Mouse (Mus musculus) adrenal gland, adult 8-10 months (tissue): ENCODE results near the gene Fxyd1. TPM values are rescaled to one million over a fixed set of nuclear protein-coding genes. Genes with fewer than 3 reads are reported as not detected.
A peak's percentile ranks its signal among the peaks of the same experiment; 100 is the strongest.

Experiments used
- DNase-seq: peaks from one replicate; pipeline ENCODE4 v3.0.0; 2022
- total RNA-seq, 4 experiments: library from RNA; stranded (reverse); gene quantifications; 2 replicates each; pipeline ENCODE4 v1.2.4; 2022

Gene Fxyd1
- total RNA-seq, 4 experiments from 2014 or later: 110 to 212 (median 163) TPM

DNA sequence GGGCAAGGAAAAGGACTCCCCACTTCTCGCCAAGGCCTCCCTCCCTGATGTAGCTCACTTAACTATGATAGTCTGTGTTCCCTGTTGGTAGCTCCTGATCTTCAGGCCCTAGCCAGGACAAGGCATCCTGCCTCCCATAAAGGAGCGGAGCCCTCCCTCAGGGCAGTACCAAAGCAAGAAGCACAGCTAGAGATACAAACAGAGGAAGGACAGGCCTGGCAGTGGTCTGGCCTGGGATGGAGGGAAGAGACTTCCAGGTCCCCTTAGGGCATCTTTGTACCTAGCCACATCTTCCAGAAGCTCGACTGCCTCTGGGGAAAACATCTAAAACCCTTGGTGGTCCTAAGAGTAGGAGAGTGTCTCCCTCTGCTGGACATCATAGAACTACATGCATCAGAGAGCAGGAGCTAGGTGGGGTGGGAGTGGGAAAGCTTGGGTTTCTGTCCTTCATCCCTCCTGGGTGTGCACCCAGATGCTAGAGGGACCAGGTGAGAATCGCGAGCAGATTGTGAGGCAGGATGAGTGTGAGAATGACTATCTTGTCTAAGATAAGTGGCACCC is 21.0 kb upstream of the Fxyd1 start:
- no peak for DNase-seq

DNA sequence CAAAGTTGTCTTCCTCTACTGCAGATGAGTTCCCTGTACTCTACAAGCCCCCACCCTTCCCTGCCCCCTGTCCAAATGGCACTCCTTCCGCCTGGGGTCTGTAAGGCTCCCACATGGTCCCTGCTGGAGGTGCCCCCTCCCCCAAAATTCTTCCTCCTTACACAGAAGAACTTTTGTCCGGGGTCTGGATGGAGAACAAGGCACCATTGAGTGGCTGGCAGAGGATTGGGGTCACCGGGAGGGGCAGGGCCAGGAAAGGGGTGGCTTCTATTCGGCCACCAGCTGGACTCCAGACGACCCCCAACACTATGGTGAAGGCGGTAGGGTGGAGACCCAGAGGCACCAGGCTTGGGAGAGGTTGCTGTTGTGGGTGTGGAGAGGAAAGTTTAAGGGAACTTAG is 20.5 kb upstream of the Fxyd1 start:
- no peak for DNase-seq

DNA sequence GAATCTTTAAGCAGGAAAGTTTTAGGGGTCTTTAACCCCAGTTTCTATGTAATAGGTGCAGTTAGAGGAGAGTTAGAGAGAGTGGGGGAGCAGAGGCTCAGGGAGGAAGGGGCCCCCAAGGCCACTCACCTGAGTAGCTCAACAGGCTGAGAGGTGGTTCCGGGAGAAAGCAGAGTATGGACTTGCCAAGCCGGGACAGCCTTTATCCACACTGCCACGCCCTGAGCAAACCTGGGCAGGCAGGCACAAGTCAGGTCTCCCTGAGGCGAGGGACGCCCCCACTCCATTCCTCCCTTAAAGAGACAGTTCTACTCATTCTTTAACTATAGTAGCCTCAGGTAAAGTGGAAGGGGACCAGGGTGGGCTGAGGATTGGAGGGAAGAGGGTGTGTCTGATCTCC is 19.5 kb upstream of the Fxyd1 start, which contains the start of gene Fxyd3:
TSS of gene Fxyd3 (minus strand) at position 213 of the 400 bp plus-strand sequence.
- no peak for DNase-seq

DNA sequence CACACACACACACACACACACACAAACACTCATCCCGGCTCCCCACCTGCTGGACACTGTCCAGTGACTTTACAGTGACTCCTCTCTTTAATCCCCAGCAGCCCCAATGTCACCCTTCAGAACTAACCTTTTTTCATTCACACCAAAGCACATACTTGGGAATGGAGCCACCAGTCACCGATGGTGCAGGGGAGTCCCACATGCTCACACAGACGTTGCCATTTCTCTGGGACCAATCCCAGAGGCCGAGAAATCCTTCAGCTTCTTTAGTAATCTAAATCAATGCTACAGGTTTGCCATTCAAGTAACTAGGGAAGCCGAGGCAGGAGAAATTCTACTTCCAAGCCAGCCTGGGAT is 17.7 kb upstream of the Fxyd1 start:
- DNase-seq: no peak

GRCm38 (mm10) chr7:31074061-31074712 is 17.2 kb upstream of the Fxyd1 start:
- no peak for DNase-seq

GRCm38 (mm10) chr7:31073546-31073945 is 16.5 kb upstream of the Fxyd1 start:
- no peak for DNase-seq

DNA sequence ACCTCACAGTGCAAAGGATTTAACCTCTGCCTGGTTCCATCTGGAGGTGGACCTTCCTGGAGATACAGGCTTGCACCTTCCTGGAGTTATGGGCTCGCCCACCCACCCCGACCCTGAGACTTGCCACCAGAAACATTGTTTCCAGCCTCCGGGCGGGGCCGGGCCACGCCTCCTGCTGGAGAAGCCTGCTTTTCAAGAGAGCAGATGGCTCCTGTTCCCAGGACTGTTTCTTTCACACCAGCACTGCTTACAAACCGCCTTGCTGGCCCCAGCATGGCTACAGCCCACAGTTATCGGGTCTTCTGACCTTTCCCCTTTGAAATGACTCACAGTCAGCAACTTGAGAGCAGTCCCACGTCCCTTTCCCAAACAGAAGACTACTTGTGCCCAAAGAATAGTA is 15.3 kb upstream of the Fxyd1 start:
- no peak for DNase-seq

GRCm38 (mm10) chr7:31070324-31070723 is 13.3 kb upstream of the Fxyd1 start:
- no peak for DNase-seq

DNA sequence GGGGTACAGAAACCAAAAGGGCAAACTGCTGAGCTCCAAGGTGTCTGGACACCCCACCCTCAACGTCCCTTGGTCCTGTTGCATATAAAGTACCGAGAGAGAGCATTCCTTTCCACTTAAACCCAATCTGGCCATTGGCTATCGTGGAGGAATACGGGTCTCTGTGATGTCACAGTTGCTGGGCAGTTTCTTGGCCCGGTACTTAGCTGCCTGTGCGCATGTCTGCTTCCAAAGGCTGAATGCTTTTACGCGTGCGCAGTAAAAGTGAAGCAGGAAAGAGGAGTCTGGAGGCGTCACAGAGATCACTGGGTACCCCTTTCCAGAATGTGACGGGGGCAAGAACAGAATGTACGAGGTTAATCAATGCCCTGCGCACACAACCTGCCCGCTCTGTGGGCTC is 12.5 kb upstream of the Fxyd1 start:
- DNase-seq: no peak

- DNase-seq: no peak
These were observed 10.8 kb upstream of the Fxyd1 start for GRCm38 (mm10) chr7:31067836-31068235.

- no peak for DNase-seq
These were observed 6.1 kb upstream of the Fxyd1 start for GRCm38 (mm10) chr7:31063074-31063560.

GRCm38 (mm10) chr7:31060621-31061010 is 3.6 kb upstream of the Fxyd1 start:
- DNase-seq: no peak

DNA sequence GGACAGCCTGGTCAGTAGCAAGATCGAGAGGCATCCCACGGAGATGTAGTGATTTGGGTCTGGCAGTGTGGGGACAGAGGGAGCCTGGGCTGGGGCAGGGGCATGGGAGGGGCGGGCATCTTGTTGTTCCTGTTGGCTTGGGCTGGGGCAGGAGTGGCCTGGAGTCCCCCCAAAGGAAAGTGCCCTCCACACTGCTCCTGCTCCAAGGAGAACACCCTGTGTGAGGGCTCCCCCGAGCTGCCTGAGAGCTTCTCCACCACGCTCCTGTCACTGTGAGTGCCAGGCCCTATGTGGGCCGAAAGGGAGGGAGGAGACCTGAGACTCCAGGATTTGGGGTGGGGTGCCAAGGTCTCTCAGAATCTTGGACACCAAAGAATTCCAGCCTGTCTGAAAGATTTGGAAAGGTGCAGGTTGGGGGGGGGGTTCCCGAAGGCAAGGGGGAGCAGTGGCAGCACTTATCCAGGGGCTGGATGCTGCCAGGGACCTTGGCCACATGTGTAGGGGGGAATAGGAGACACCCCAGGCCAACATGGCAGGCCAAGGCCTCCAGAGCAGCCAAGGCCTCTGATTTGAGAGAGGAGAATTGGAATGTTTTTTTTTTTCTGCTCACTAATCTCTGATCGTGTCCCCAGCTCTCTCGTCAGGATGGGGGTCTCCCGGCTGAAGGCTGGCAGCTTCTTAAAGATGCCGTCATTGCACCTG is 3.1 kb upstream of the Fxyd1 start:
- DNase-seq: no peak

- DNase-seq: peak; percentile 69
These were observed 2.1 kb upstream of the Fxyd1 start, which contains the start of gene Lgi4 for GRCm38 (mm10) chr7:31059108-31059507. Gene Lgi4 (plus strand): TSS chr7:31059342.

- DNase-seq: no peak
These were observed 1.2 kb upstream of the Fxyd1 start for GRCm38 (mm10) chr7:31058211-31058610.

GRCm38 (mm10) chr7:31057730-31058129 is 731 bp upstream of the Fxyd1 start:
- DNase-seq: no peak

GRCm38 (mm10) chr7:31056448-31056847 is 551 bp downstream of the Fxyd1 start:
- no peak for DNase-seq

DNA sequence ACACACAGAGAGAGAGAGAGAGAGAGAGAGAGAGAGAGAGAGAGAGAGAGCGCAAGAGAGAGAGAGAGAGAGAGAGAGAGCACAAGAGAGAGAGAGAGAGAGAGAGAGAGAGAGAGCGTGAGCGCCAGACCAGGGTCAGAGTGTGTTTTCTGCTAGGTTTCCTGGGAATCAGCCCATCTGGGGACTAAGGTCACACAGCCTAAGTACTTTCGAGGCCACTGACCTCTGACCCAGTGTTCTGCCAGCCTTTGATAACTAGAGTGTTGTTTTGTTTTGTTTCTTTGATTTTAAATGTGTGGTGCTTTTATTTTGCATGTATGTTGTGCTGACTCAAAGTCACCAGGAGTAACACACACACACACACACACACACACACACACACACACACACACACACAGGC is 1.1 kb downstream of the Fxyd1 start:
- no peak for DNase-seq

DNA sequence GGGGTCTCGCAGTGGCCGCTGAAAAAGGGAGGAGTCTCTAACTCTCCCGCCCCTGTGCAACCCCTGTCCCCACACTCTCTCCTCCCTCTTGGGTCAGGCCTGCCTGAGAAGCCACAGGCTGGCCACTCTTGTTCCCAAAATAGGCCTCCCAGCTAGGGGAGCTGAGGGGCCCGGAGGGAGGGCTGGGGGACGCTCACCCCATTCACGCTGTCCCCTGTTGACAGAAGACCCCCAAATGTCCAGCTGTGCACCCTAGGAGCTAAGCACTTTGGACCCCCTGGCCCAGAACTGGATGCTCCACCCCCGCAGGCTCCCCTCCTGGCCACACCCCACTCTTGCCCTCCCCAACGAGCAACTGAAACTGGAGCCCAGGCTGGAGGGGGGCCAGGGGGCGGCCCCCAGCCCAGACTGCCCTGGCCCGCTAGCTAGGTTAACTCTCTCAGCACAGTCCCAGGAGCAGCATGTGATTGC is 1.6 kb downstream of the Fxyd1 start:
- DNase-seq: peak; percentile 73

DNA sequence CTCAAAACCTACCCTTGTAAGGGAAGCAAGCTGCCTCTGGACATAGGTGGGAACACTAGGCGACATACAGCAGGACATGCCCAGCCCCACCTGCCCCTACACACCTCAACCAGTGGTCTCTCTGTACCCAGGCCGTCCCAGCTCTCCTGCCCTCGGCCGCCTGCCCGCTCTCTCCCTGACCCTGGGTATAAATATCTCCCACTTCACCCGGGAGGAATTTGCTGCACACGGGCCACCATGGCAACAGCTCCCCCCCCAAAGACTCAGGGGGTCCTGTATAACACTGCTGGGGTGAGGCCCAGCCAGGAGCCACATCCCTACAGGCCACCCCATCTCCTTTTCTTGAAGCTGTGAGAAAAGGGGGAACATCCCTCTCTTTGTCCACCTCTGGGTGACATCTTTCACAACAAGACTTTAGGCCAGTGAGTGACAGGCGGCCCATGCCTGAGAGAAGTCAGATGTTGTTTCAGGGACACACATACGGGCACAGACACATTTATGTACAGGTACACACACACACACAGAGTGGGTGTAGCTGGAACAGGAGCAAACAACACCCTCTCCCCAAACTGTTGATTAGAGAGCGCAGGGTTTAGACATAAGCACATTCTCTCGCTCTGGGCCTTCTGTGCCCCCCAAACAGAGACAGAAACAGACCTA is 2.2 kb downstream of the Fxyd1 start:
- no peak for DNase-seq

DNA sequence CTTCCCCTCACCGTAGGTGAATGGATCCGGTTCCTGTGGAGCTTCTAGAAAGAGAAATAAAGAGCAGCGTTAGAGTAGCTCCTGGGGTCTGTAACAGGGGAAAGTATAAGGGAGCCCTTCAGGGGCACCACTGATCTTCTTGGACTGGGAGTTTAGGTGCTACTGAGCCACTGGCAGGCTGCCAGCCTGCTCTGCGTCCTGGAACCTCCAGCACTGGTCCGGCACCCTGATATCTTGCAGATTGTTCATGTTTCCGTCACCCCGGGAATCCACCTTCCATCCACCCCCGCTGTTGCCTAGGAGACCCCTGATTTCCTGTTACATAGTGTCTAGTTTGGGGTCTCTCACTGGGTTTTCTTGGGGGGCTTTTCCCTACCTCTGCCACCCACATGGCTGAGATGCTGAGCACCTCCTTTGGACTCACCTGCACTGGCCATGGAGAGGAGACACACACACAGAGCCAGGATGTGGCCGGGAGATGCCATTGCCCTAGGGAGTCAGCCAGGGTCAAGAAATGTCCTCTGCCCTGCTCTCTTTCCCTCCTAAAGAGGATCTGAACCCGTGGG is 3.0 kb downstream of the Fxyd1 start:
- DNase-seq: no peak

- DNase-seq: no peak
These were observed 4.2 kb downstream of the Fxyd1 start for GRCm38 (mm10) chr7:31052636-31053434.
